Mouse (Mus musculus): ENCODE data around the gene Plekha3.

The Plekha3 gene

DNA sequence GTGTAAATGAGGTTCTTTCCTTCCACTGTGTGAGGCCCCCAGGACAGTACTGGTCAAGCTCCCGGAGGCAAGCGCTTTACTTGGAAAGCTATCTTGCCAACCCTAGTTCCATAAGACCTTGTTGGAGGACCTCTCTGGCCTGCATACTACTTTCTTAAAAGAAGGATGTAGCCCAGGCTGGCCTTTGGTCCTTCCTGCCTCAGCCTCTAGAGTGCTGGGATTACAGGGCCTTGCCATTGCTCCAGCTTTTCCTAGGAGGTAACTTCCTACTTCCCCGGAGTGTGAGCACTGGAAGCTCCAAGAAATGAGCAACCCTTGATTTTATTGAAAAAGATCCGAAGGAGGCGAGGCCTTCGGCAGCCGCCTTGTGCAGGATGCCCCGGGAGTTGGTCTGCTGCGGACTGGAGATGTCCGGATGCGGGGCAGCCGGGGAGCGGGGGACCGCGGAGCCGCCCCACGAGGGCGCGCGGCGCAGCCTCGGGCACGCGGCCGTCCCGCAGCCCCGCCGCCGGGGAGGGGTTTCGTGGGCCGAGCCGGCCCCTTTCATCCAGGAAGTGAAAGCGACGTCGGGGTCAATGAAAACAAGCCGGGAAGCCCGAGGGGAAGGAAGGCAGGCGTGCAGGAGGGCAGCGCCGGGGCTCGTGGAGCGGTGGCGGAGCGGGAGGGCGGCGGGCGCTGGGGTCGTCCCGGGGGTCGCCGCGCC is at the start of gene Plekha3:
TSS of gene Plekha3 (plus strand) at position 557 of the 703 bp plus-strand sequence.
- peak; percentile 88 for DNase-seq

DNA sequence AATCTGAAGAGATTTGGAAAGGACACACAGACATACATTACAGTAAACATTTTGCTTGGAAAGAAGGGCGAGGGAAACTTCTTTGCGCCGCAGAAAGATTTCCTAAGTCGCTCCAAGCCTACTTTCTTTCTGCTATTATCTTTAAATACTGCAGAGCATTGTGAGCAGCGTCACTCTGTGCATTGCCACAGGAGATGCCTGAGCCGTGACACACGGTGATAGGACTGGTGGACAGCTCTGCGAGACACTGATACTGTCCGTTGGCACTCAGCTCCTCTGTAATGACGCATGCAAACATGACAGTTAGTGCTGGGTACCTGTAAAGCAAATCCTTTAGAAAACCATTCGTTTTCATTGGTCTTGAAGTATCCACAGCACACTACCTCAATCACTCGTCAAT is 44.8 kb upstream of the Plekha3 start:
- no peak for DNase-seq

DNA sequence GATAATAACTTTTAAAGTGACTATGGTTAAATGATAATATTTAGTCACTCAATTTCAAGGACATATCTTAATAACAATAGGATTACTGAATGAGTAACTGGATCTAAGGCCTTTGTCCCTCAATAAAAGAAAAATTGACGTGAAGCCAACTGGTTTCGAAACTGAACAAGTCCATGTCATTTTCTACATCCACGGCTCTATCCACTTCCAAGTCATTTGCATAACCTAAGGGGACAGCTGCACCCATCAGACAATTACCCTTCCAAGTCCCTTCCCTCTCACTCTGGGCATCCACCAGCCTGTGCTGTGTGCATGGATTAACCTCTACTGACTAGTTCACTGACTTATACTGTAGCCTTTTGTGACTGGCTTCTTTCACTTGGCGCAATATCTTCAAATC is 43.5 kb upstream of the Plekha3 start:
- no peak for DNase-seq

- DNase-seq = no peak
These were observed 35.4 kb upstream of the Plekha3 start for GRCm38 (mm10) chr2:76639637-76640036.

DNA sequence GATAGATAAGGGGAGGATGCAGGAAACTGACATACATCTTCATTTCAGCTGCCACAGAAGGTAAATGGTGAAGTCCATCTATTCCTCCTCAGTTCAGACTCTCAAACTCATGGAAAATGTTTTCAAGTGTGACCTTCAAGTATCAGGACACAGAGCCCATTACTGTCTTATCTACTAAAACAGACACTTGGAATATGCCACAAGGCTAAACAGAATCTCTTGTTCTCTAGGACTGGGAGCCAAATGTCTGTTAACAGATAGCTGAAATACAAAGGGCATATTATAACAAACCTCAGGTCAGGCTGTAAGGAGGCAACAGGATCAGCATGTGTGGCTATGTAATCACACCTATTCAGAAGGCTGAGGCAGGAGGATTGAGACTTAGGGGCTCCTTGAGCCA is 31.3 kb upstream of the Plekha3 start:
- DNase-seq = no peak

DNA sequence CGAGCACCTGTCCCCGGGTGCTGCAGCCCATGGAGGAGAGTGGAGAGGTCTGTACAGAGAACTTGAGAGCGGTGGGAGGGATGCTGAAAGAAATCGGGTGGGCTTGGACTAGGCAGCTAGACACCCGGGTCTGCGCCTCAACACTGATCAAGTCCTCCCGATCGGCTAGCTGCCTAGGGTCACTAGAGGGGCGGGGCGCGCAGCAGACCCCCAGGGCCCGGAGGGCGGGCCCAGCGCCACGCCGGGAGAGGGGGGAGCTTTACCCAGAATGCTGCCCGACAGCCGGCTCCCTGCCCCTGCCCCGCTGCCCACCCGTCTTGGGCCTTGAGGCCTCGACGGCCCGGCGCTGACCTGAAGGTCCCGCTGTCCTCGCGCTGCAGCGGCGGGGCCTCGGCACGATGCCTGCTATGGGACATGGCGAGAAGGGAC is 27.6 kb upstream of the Plekha3 start:
- DNase-seq = no peak

- DNase-seq = peak; percentile 97
These were observed 27.1 kb upstream of the Plekha3 start, which contains the start of the genes Prkra and Pjvk for GRCm38 (mm10) chr2:76647883-76648570. Prkra (minus strand) TSS chr2:76648015. Pjvk (plus strand) TSS chr2:76648476.

- no peak for DNase-seq
These were observed 26.4 kb upstream of the Plekha3 start for GRCm38 (mm10) chr2:76648666-76649141.

GRCm38 (mm10) chr2:76653070-76653469 is 22.0 kb upstream of the Plekha3 start:
- no peak for DNase-seq

GRCm38 (mm10) chr2:76654646-76655045 is 20.4 kb upstream of the Plekha3 start:
- no peak for DNase-seq

GRCm38 (mm10) chr2:76655444-76655843 is 19.6 kb upstream of the Plekha3 start:
- no peak for DNase-seq

GRCm38 (mm10) chr2:76655982-76656381 is 19.1 kb upstream of the Plekha3 start:
- no peak for DNase-seq

DNA sequence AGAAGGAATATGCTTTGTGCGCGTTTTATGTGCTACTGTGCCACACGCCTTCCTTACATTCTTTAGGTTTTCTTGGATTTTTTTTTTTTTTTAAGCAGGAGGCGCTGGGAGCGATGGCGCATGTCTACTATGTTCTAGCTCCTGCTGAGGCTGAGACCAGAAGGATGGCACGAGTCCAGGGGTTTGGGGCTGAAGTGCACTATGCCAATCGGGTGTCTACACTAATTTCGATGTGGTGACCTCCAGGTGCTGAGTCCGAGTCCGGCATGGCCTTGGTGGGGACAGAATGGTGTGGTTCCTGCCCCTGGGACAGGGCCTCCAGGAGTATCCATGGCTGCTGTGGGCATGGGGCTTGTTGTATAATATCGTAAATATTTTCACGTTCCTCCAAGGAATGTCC is 16.5 kb upstream of the Plekha3 start:
- no peak for DNase-seq

- DNase-seq = no peak
These were observed 15.7 kb upstream of the Plekha3 start for GRCm38 (mm10) chr2:76659419-76659818.

DNA sequence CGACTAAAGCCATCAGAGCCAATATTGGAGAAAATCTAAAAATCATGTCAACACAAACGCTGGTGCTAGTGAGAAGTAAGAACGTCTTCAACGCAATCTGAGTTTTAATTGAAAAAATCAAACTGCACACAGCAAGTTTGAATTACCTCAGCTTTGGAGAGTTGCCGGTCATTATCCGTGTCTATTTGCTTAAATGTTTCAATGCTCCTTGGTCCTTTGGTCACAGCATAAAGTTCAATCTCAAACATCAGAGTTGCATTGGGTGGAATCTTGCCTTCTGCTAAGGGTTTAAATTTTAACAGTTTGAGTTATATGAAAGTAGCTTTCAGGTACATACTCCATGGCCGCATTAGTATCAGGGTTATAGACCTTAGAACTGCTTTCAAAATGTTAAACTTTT is 9.6 kb upstream of the Plekha3 start:
- no peak for DNase-seq

GRCm38 (mm10) chr2:76667200-76667599 is 7.9 kb upstream of the Plekha3 start:
- DNase-seq = no peak

GRCm38 (mm10) chr2:76671641-76672040 is 3.4 kb upstream of the Plekha3 start:
- no peak for DNase-seq

DNA sequence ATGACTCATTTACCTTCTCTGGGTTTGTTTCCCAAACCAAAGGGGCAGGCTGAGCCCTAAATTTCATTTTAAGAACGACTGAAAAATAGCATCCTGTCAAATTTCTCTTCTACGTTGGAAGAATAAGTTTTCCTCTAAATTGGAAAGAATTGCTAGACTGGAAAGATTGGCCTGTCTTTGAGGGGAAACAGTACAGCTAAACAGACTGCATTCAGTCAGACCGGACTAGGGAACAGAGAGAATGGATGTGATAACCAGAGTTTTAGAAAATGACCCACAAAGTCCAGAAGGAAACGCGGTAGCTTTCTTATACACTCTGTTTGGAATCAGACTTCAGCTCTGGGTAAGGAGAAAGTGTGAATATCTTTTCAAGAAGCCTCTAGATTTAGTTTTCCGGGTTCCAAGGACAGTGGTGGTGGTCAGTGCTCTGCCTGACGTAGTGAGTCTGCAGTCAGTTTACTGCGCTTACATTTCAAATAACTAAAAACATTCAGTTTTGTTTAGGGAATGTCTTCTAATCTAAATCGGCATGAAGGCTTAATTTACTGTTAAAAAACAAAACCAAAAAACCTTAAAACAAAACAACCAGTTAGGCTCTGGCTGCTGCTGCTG is 2.8 kb upstream of the Plekha3 start:
- DNase-seq = no peak

DNA sequence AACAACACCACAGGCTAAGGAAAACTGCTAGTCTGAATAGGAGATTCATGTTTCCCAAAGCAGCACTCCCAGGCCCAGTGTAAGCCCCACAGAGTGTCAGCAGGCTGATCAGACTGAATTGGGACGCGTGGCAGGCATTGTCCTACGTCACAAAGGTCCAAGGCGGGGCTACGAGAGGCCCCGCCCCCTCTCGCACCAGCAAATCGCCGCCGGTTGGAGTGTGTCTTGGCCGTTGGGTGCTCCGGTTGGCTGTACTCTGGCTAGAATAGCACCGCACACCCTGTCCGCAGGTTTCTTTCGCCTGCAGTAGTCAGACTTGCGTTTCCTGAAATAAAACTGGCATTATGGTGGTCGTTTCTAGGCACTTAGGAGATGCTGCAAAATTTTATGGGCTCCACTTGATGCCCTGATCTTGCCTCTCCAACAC is 2.1 kb upstream of the Plekha3 start, which contains the start of gene Fkbp7:
TSS of gene Fkbp7 (minus strand) at position 151 of the 427 bp plus-strand sequence.
- peak; percentile 88 for DNase-seq

DNA sequence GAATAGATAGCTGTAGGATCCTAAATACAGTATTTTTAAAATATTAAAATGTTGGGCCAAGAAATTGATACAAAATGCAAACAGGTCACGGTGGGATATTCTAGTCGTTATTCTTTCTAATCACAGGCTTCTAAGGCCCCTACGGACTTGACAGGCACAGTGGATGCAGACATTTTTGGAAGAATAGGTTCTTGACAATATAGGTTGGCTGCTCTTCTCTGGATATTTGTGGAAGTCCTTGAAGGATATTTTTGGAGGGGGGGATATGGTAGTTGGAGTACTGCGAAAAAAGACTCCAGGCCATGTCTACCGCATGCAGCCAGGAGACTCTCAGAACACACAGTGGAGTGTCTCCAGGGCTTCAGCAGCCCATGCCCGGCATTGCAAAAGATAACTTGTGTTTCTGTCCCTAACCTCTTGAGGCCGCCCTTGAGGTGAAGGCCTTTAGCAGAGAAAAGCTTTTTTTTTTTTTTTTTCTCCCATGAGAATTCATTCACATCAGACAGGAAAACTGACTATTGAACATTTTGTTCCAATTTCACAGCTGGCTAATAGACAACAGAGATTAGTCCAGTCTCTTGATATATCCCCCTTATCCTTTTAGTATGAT is 1.5 kb upstream of the Plekha3 start:
- DNase-seq = no peak

DNA sequence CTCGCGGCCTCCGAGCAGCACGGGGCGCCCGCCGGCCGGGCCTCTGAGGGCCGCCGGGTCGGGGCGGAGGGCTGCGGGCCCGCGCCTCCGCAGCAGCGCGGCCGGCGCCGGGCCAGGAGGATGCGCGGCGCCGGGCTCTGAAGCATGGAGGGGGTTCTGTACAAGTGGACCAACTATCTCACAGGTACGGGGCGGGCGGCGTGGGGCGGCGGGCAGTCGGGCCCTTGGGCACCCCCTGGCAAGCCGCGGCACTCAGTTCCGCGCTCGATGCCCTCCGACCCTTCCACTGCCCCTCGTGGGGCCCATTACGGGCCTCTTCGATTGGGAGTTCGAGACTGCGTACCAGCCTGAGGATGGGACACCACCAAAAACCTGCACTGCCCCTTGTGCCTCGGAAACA is 370 bp downstream of the Plekha3 start:
- no peak for DNase-seq

- no peak for DNase-seq
These were observed 868 bp downstream of the Plekha3 start for GRCm38 (mm10) chr2:76675949-76676348.
